Mouse (Mus musculus) bone marrow, adult 2 months (tissue): ENCODE data around the gene Col5a2.

ENCODE experiments used
- CTCF ChIP-seq: fragments of 200-500 bp; IDR thresholded peaks from 2 replicates; pipeline ENCODE4 v1.5.1; 2011; ENCODE audit warnings: low read length, control low read depth; ENCODE audit not compliant: control insufficient read depth, insufficient read depth
- POLR2A ChIP-seq: fragments of 200-500 bp; IDR thresholded peaks from 2 replicates; pipeline ENCODE4 v1.6.1; 2011; ENCODE audit warnings: low read depth, mild to moderate bottlenecking, control low read depth, low read length, borderline replicate concordance; ENCODE audit not compliant: control insufficient read depth

- TF ChIP-seq CTCF, result no peak
- TF ChIP-seq POLR2A, result no peak
Observed at GRCm38 (mm10) chr1:45521486-45521885, 18.4 kb upstream of the Col5a2 start.
